Mouse (Mus musculus): Measurements from ENCODE around the gene Tmeff1.

GRCm38 (mm10) chr4:48684593-48685187 lies 99.7 kb downstream of the Tmeff1 start:
- no peak for TF ChIP-seq POLR2A (IDR thresholded peaks at IDR 0.05; ENCODE audit: control insufficient read depth, extremely low read depth, insufficient read depth, low read length, poor library complexity)
- TF ChIP-seq CTCF (IDR thresholded peaks at IDR 0.05; ENCODE audit: borderline replicate concordance, control insufficient read depth, extremely low read depth, insufficient read depth, low read length, poor library complexity), result no peak

Measured in thymus, adult 2 months (tissue).